ENCODE assay signal across 9 mouse cellular contexts in genomic region chr12:83762706-83763105, GRCm38 (mm10). TPM values are rescaled to one million over a fixed set of nuclear protein-coding genes. Genes with fewer than 3 reads are reported as not detected.
DNase-seq lines count a peak whose midpoint lies in the region; ATAC-seq and TF ChIP-seq lines count a peak whose summit lies in the region.
"Had no signal": no experiment of that assay in that cellular context is flagged by ENCODE, and none has a peak within 500 bp of the region (broad histone marks: within the 10 kb centered on the region; RNA-seq: fewer than 3 reads in every experiment).

No protein-coding gene starts in this region.

- ATAC-seq in lung, embryonic 16.5 days (ENCODE audit: low read depth) = peak; percentile 29; the same call in 1 of the 2 replicates
- no peak for ATAC-seq in intestine, embryonic 16.5 days
- ATAC-seq in hindbrain, postnatal 0 days = no peak
- no peak for ATAC-seq in cerebellum, adult (ENCODE audit: insufficient number of reproducible peaks, low FRiP score, low TSS enrichment)

- H3K9me3 ChIP-seq in lung, embryonic 16.5 days (ENCODE audit: control insufficient read depth, low read length) = no peaks in the 10 kb centered on the region
- no peaks in the 10 kb centered on the region for H3K9me3 ChIP-seq in intestine, embryonic 16.5 days (ENCODE audit: control insufficient read depth, low read length)
- H3K9me3 ChIP-seq in hindbrain, postnatal 0 days (ENCODE audit: low read length) = no peaks in the 10 kb centered on the region

- H3K27ac ChIP-seq in lung, embryonic 16.5 days (ENCODE audit: low read length) = no peak overlapping the region
- peak overlapping the region; percentile 26 for H3K27ac ChIP-seq in intestine, embryonic 16.5 days (ENCODE audit: low read length)
- no peak overlapping the region for H3K27ac ChIP-seq in hindbrain, postnatal 0 days
- H3K27ac ChIP-seq: macrophage had no signal

- no peak for TF ChIP-seq CTCF in hindbrain, postnatal 0 days (IDR thresholded peaks at IDR 0.05; ENCODE audit: low read depth)

- peak; percentile 31 to 79 for DNase-seq in adrenal gland, adult (ENCODE audit: inconsistent age in 2 of 2, low spot score in 1 of 2)
- DNase-seq in adrenal gland, postnatal 4 days (ENCODE audit: low spot score in 2 of 2) = no peak
- no peak for DNase-seq in lung, postnatal 36 days
- DNase-seq in naive thymus-derived CD4-positive, alpha-beta T cell, adult 2 months (ENCODE audit: low read depth) = peak; percentile 60
- no peak for DNase-seq in hindbrain, postnatal 0 days (ENCODE audit: low spot score)

- peaks cover 19% of the 10 kb centered on the region for H3K4me1 ChIP-seq in lung, embryonic 16.5 days (replicated peaks; ENCODE audit: control insufficient read depth, insufficient read depth, low read length)
- H3K4me1 ChIP-seq in intestine, embryonic 16.5 days (ENCODE audit: control insufficient read depth, insufficient read depth, low read length) = peaks cover 35% of the 10 kb centered on the region
- H3K4me1 ChIP-seq in hindbrain, postnatal 0 days (ENCODE audit: insufficient read depth, low read length) = 0 out of 2 replicates have a peak, but pooled peaks cover 9% of the 10 kb centered on the region

- H3K4me3 ChIP-seq in lung, embryonic 16.5 days (ENCODE audit: low read length) = no peak overlapping the region
- H3K4me3 ChIP-seq in intestine, embryonic 16.5 days (ENCODE audit: low read length) = no peak overlapping the region
- H3K4me3 ChIP-seq in hindbrain, postnatal 0 days (ENCODE audit: low read length) = no peak overlapping the region

- H3K36me3 ChIP-seq in lung, embryonic 16.5 days (ENCODE audit: control insufficient read depth, insufficient read depth, low read length) = no peaks in the 10 kb centered on the region
- H3K36me3 ChIP-seq in intestine, embryonic 16.5 days (ENCODE audit: control insufficient read depth, insufficient read depth, low read length) = no peaks in the 10 kb centered on the region
- no peaks in the 10 kb centered on the region for H3K36me3 ChIP-seq in hindbrain, postnatal 0 days (ENCODE audit: insufficient read depth, low read length)

- WGBS in lung, embryonic 16.5 days = 15% methylated on average over 4 of the region's 4 CpGs
- WGBS in intestine, embryonic 16.5 days = 24% methylated on average over 4 of the region's 4 CpGs
- WGBS in hindbrain, postnatal 0 days = 17% methylated on average over 4 of the region's 4 CpGs

- no peaks in the 10 kb centered on the region for H3K27me3 ChIP-seq in lung, embryonic 16.5 days (ENCODE audit: control insufficient read depth, insufficient read depth, low read depth, low read length)
- no peaks in the 10 kb centered on the region for H3K27me3 ChIP-seq in intestine, embryonic 16.5 days (replicated peaks; ENCODE audit: control insufficient read depth, insufficient read depth, low read length)
- H3K27me3 ChIP-seq in hindbrain, postnatal 0 days (ENCODE audit: insufficient read depth, low read length) = no peaks in the 10 kb centered on the region

- H3K9ac ChIP-seq in lung, embryonic 16.5 days (ENCODE audit: low read length) = no peak overlapping the region
- H3K9ac ChIP-seq in intestine, embryonic 16.5 days (ENCODE audit: low read depth, low read length) = no peak overlapping the region
- no peak overlapping the region for H3K9ac ChIP-seq in hindbrain, postnatal 0 days (replicated peaks; ENCODE audit: low read length)

- H3K4me2 ChIP-seq in lung, embryonic 16.5 days (ENCODE audit: low read depth, low read length) = no peak overlapping the region
- H3K4me2 ChIP-seq in intestine, embryonic 16.5 days (ENCODE audit: low read depth, low read length) = no peak overlapping the region
- H3K4me2 ChIP-seq in hindbrain, postnatal 0 days (ENCODE audit: low read depth, low read length) = no peak overlapping the region

RNA-seq across cellular contexts. Expression of gene Papln, which starts 0.7 kb away (rescaled TPM):
- 1 to 10 TPM; 2.8 to 6.0 TPM for total RNA-seq in adrenal gland, postnatal 4 days (2021)
- 1.0 and 1.3 TPM in 2 replicates for polyA plus RNA-seq in lung, embryonic 16.5 days (2015; fragmentation: Nextera tagmentation; extraction: Ambion mirVana)
- 5.2 and 5.8 TPM in 2 replicates for polyA plus RNA-seq in intestine, embryonic 16.5 days (2015; fragmentation: Nextera tagmentation; extraction: Ambion mirVana)
- total RNA-seq in hindbrain, postnatal 0 days (2014; rRNA removed) = 3.0 and 4.9 TPM in 2 replicates
- polyA plus RNA-seq in hindbrain, postnatal 0 days (2015; fragmentation: Nextera tagmentation; extraction: Ambion mirVana) = 0.39 and 0.44 TPM in 2 replicates
- polyA plus RNA-seq: macrophage had no signal

Comparison
In these comparisons a context has a peak if more than half of its experiments do, and no peak if none do; other contexts are left out.
1. DNase-seq: peak in adrenal gland, adult (2 of 2) and naive thymus-derived CD4-positive, alpha-beta T cell, adult 2 months (single experiment); none in adrenal gland, postnatal 4 days (0 of 2), lung, postnatal 36 days (single experiment) and hindbrain, postnatal 0 days (single experiment).